Mouse (Mus musculus): ENCODE measurements around the gene Ssmem1. TPM values are rescaled to one million over a fixed set of nuclear protein-coding genes. Genes with fewer than 3 reads are reported as not detected.

Ssmem1 gene
- total and polyA plus RNA-seq, 3 experiments: 0.17 to 0.34 TPM; not detected in 1

GRCm38 (mm10) chr6:30543077-30543476, 33.4 kb downstream of the Ssmem1 start:
- no peak for DNase-seq (ENCODE audit: extremely low read depth)
- Histone ChIP-seq H3K4me1 (ENCODE audit: control insufficient read depth in 1 of 2, insufficient read depth in 2 of 2) (0 out of 4 replicates have a peak, but pooled peaks cover 0 to 3% of the 10 kb centered on the region in 2 experiments), H3K4me3 (replicated peaks in 1 of 3; ENCODE audit: low read depth in 2 of 3, low read length in 2 of 3, poor library complexity in 1 of 3) (no peak overlapping the region), H3K9ac (ENCODE audit: insufficient read depth, low read depth) (no peak overlapping the region), H3K36me3 (replicated peaks in 1 of 2; ENCODE audit: control insufficient read depth in 1 of 2, insufficient read depth in 1 of 2, low read length in 1 of 2) (no peaks in the 10 kb centered on the region), H3K27me3 (replicated peaks) (no peaks in the 10 kb centered on the region), H3K27ac (ENCODE audit: insufficient read depth, low read depth) (no peak overlapping the region), H3K9me3 (replicated peaks; ENCODE audit: low read length) (no peaks in the 10 kb centered on the region), H3K4me2 (ENCODE audit: insufficient read depth, low read depth, poor library complexity, severe bottlenecking) (no peak overlapping the region), H3K79me2 (replicated peaks; ENCODE audit: control insufficient read depth, extremely low read depth, insufficient read depth, poor library complexity, severe bottlenecking) (no peaks in the 10 kb centered on the region)
- dilution Hi-C loops (cut with MboI; ENCODE audit: extremely low pct_ligation_motif_present, extremely low pct_unique_long_range_greater_than_20kb, low sequenced_read_pairs) (no loop called here), in situ Hi-C loops (cut with MboI; ENCODE audit: low pct_ligation_motif_present, low pct_unique_long_range_greater_than_20kb, low sequenced_read_pairs) (no loop called here)
- TF ChIP-seq CHD2 (IDR thresholded peaks at IDR 0.05; ENCODE audit: low read length) (no peak), IRF4 (IDR thresholded peaks at IDR 0.05; ENCODE audit: low read depth, low read length) (no peak), PAX5 (IDR thresholded peaks at IDR 0.05; ENCODE audit: low read length) (no peak), MAFK (IDR thresholded peaks at IDR 0.05; ENCODE audit: insufficient replicate concordance, low read length) (no peak), E2F4 (IDR thresholded peaks at IDR 0.05; ENCODE audit: insufficient replicate concordance, low read depth, low read length) (no peak), JUND (conservative IDR thresholded peaks at IDR 0.05; ENCODE audit: low read depth, low read length) (no peak), POLR2A (IDR thresholded peaks at IDR 0.05; ENCODE audit: low read depth, low read length) (no peak), ZMIZ1 (IDR thresholded peaks at IDR 0.05; ENCODE audit: low read depth, low read length) (no peak), ELF1 (IDR thresholded peaks at IDR 0.05; ENCODE audit: low read depth, low read length) (no peak), GABPA (IDR thresholded peaks at IDR 0.05; ENCODE audit: insufficient replicate concordance, low read depth, low read length) (no peak)

DNA sequence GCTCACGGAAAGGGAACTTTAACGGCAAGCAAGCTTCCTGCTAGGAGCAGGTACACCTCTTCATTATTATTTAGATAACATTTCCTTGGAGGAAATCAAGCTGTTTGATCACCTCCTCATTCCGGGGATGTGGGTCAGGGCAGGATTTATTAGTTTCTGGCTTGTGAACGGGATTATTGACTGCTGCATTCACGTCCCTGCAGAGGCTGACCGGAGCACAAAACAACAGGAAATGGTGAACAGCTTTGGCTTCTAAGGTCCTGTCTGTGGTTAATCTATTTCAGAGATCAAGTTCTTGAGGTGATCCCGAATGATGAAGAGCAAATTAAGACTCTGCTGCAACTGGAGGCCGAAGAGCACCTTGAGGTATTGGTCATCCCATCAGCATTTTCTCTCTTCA, 34.2 kb downstream of the Ssmem1 start:
- DNase-seq (ENCODE audit: extremely low read depth): no peak
- Histone ChIP-seq H3K9ac (ENCODE audit: insufficient read depth, low read depth) (no peak overlapping the region), H3K36me3 (replicated peaks in 1 of 2; ENCODE audit: control insufficient read depth in 1 of 2, insufficient read depth in 1 of 2, low read length in 1 of 2) (no peaks in the 10 kb centered on the region), H3K9me3 (replicated peaks; ENCODE audit: low read length) (no peaks in the 10 kb centered on the region), H3K27ac (ENCODE audit: insufficient read depth, low read depth) (no peak overlapping the region), H3K4me3 (replicated peaks in 1 of 3; ENCODE audit: low read depth in 2 of 3, low read length in 2 of 3, poor library complexity in 1 of 3) (no peak overlapping the region), H3K4me2 (ENCODE audit: insufficient read depth, low read depth, poor library complexity, severe bottlenecking) (no peak overlapping the region), H3K27me3 (replicated peaks) (no peaks in the 10 kb centered on the region), H3K79me2 (replicated peaks; ENCODE audit: control insufficient read depth, extremely low read depth, insufficient read depth, poor library complexity, severe bottlenecking) (no peaks in the 10 kb centered on the region), H3K4me1 (ENCODE audit: control insufficient read depth in 1 of 2, insufficient read depth in 2 of 2) (0 out of 4 replicates have a peak, but pooled peaks cover 0 to 3% of the 10 kb centered on the region in 2 experiments)
- in situ Hi-C loops (cut with MboI; ENCODE audit: low pct_ligation_motif_present, low pct_unique_long_range_greater_than_20kb, low sequenced_read_pairs): no loop called here
- TF ChIP-seq IRF4 (IDR thresholded peaks at IDR 0.05; ENCODE audit: low read depth, low read length) (no peak), SIN3A (IDR thresholded peaks at IDR 0.05; ENCODE audit: low read length) (no peak), POLR2AphosphoS2 (IDR thresholded peaks at IDR 0.05; ENCODE audit: low read depth, low read length) (no peak), EP300 (IDR thresholded peaks at IDR 0.05; ENCODE audit: low read length) (no peak), NRF1 (IDR thresholded peaks at IDR 0.05; ENCODE audit: low read depth, low read length) (no peak), ZMIZ1 (IDR thresholded peaks at IDR 0.05; ENCODE audit: low read depth, low read length) (no peak), ZKSCAN1 (IDR thresholded peaks at IDR 0.05; ENCODE audit: borderline replicate concordance, low read depth, low read length) (no peak), GABPA (IDR thresholded peaks at IDR 0.05; ENCODE audit: insufficient replicate concordance, low read depth, low read length) (no peak), JUND (conservative IDR thresholded peaks at IDR 0.05; ENCODE audit: low read depth, low read length) (no peak), MAZ (IDR thresholded peaks at IDR 0.05; ENCODE audit: low read depth, low read length) (no peak), USF1 (IDR thresholded peaks at IDR 0.05; ENCODE audit: low read depth, low read length) (no peak), TCF12 (IDR thresholded peaks at IDR 0.05; ENCODE audit: low read depth, low read length) (no peak), KAT2A (IDR thresholded peaks at IDR 0.05; ENCODE audit: insufficient replicate concordance, low read length) (no peak), TBP (conservative IDR thresholded peaks at IDR 0.05; ENCODE audit: low read depth, low read length) (no peak), UBTF (IDR thresholded peaks at IDR 0.05; ENCODE audit: low read depth, low read length) (no peak)
- dilution Hi-C loops (cut with MboI; ENCODE audit: extremely low pct_ligation_motif_present, extremely low pct_unique_long_range_greater_than_20kb, low sequenced_read_pairs): no loop called here

All from CH12.LX (cell line).